Mouse (Mus musculus) adrenal gland, postnatal 14 days (tissue): Measurements from ENCODE around the gene Lonp2. TPM values are rescaled to one million over a fixed set of nuclear protein-coding genes. Genes with fewer than 3 reads are reported as not detected.

Experiments used
- DNase-seq: peaks from one replicate; pipeline ENCODE4 v3.0.0; 2021; ENCODE audit warnings: mixed read lengths
- total RNA-seq: library from RNA; stranded (reverse); gene quantifications from 2 replicates; pipeline ENCODE4 v1.2.3, GENCODE M21; 2021

Gene Lonp2
- total RNA-seq, 1 experiment from 2014 or later, result 136 TPM

- no peak for DNase-seq
Measured at GRCm38 (mm10) chr8:86713407-86714188, 89.8 kb downstream of the Lonp2 start.

- no peak for DNase-seq
Measured at GRCm38 (mm10) chr8:86718332-86718994, 94.6 kb downstream of the Lonp2 start.

GRCm38 (mm10) chr8:86719368-86719767, 95.5 kb downstream of the Lonp2 start:
- DNase-seq, result no peak

- no peak for DNase-seq
Measured at GRCm38 (mm10) chr8:86720756-86721459, 97.1 kb downstream of the Lonp2 start.

GRCm38 (mm10) chr8:86721490-86721889, 97.6 kb downstream of the Lonp2 start:
- DNase-seq, result no peak

GRCm38 (mm10) chr8:86726959-86727358, 103.1 kb downstream of the Lonp2 start:
- DNase-seq, result no peak

GRCm38 (mm10) chr8:86728224-86728950, 104.5 kb downstream of the Lonp2 start:
- DNase-seq, result no peak

- DNase-seq, result no peak
Measured at GRCm38 (mm10) chr8:86730303-86730702, 106.5 kb downstream of the Lonp2 start.

GRCm38 (mm10) chr8:86730860-86731259, 107.0 kb downstream of the Lonp2 start:
- DNase-seq, result no peak

- DNase-seq, result no peak
Measured at GRCm38 (mm10) chr8:86734171-86734570, 110.3 kb downstream of the Lonp2 start.

- no peak for DNase-seq
Measured at GRCm38 (mm10) chr8:86734954-86735353, 111.1 kb downstream of the Lonp2 start.

GRCm38 (mm10) chr8:86735446-86736111, 111.7 kb downstream of the Lonp2 start:
- DNase-seq, result no peak

- DNase-seq, result no peak
Measured at GRCm38 (mm10) chr8:86740899-86741298, 117.1 kb downstream of the Lonp2 start.

GRCm38 (mm10) chr8:86741627-86742026, 117.8 kb downstream of the Lonp2 start:
- DNase-seq, result no peak

GRCm38 (mm10) chr8:86742605-86743345, 118.9 kb downstream of the Lonp2 start:
- DNase-seq, result no peak

- no peak for DNase-seq
Measured at GRCm38 (mm10) chr8:86744313-86745220, 120.7 kb downstream of the Lonp2 start.

GRCm38 (mm10) chr8:86745221-86745934, 121.5 kb downstream of the Lonp2 start, which contains the start of the genes Gm10638 and Siah1a:
Gene Gm10638, plus strand, starts transcription at chr8:86745699.
Gene Siah1a, minus strand, starts transcription at chr8:86745934.
- peak; percentile 78 for DNase-seq

- DNase-seq, result peak; percentile 98
Measured at GRCm38 (mm10) chr8:86745935-86746441, 122.1 kb downstream of the Lonp2 start.

- peak; percentile 57 for DNase-seq
Measured at GRCm38 (mm10) chr8:86746511-86746910, 122.7 kb downstream of the Lonp2 start.
